Mouse (Mus musculus) bone marrow, adult 2 months (tissue): Measurements from ENCODE around the gene Timmdc1. TPM values are rescaled to one million over a fixed set of nuclear protein-coding genes. Genes with fewer than 3 reads are reported as not detected.

Source experiments
- H3K27ac ChIP-seq: fragments of 200-500 bp; 2 replicates; pipeline ENCODE4 v1.5.1; 2012; ENCODE audit warnings: low read depth, mild to moderate bottlenecking, control low read depth, inconsistent platforms, low read length; ENCODE audit not compliant: control insufficient read depth, poor library complexity, insufficient read depth
- H3K4me1 ChIP-seq: fragments of 200-500 bp; 2 replicates; pipeline ENCODE4 v1.6.1; 2011; ENCODE audit warnings: low read length; ENCODE audit not compliant: control insufficient read depth, insufficient read depth
- H3K4me3 ChIP-seq: fragments of 200-500 bp; replicated peaks from 2 replicates; pipeline ENCODE3; 2011; ENCODE audit warnings: mild to moderate bottlenecking, low read depth, low read length, control low read depth; ENCODE audit not compliant: control insufficient read depth
- CTCF ChIP-seq: fragments of 200-500 bp; IDR thresholded peaks from 2 replicates; pipeline ENCODE4 v1.5.1; 2011; ENCODE audit warnings: low read length, control low read depth; ENCODE audit not compliant: control insufficient read depth, insufficient read depth
- POLR2A ChIP-seq: fragments of 200-500 bp; IDR thresholded peaks from 2 replicates; pipeline ENCODE4 v1.6.1; 2011; ENCODE audit warnings: low read depth, mild to moderate bottlenecking, control low read depth, low read length, borderline replicate concordance; ENCODE audit not compliant: control insufficient read depth
- WGBS: fragments of 180-500 bp; shearing (Covaris S2); methylation state at CpG from one replicate; pipeline ENCODE4 v1.1.7; 2018; 5-methylcytosine and 5-hydroxymethylcytosine counted together
- polyA plus RNA-seq: library from polyadenylated mRNA; stranded (reverse); fragments of >200 nt; gene quantifications from 2 replicates; pipeline ENCODE4 v1.2.4, GENCODE M21; 2011; ENCODE audit warnings: low replicate concordance; ENCODE audit not compliant: missing spikeins, insufficient read depth, insufficient read length

Gene Timmdc1
- polyA plus RNA-seq: 9.8 and 13.9 TPM in 2 replicates

DNA sequence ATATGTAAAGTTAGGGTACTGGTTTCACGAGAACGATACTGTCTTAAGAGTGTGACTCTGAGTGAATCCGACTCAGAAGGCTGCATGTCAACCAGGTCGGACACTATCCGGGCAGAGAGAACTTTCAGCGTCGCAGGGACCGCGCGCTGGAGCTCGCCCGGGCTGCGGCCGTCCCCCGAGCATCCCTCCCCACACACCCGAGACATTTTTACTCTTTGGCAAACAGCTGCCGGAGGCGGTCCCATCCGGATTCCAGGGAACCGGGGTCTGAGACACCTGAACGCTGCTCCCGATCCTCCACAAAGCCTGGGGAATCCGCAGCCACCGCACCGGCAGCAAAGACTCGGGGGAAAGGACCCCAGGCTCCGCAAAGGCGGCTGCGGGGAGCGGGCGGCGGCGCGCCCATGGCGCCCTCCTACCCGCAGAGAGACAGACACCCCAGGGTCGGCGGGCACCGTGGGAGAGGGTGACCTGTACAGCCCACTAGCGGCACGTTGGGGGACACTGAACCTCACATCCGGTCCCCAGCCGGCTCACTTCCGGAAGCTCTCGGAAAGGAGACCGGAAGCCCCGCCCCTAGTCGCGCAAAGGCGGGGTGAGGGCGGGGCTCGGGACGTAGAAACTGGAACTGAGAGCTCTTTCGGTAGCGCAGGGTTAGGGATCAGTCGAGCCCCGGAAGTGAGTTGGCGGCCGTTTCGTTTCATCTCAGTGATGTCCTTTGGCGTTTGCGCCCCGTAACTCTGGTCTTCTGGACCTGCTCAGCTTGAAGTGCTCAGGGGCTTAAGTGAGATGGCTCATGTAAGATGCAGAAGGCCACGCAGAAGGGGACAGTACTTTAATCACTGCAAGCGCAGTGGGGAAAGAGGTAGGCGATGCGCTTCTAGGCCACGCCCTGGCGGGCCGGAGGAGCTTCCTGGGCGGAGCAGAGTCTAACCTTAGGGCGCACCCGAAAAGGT lies at the start of gene Timmdc1:
Gene Timmdc1, minus strand, starts transcription at position 535 of the 956 bp plus-strand sequence.
- Histone ChIP-seq H3K27ac (peak within 1 kb of the TSS; percentile 98), H3K4me3 (peak within 1 kb of the TSS; percentile 98), H3K4me1 (no peaks in the 10 kb centered on the region; the same call in 1 of the 2 replicates)
- WGBS: under 1% methylated on average over 73 of the region's 73 CpGs
- TF ChIP-seq CTCF: no peak; the same call in 1 of the 2 replicates
- peak; percentile 25; the same call in 1 of the 2 replicates for TF ChIP-seq POLR2A

DNA sequence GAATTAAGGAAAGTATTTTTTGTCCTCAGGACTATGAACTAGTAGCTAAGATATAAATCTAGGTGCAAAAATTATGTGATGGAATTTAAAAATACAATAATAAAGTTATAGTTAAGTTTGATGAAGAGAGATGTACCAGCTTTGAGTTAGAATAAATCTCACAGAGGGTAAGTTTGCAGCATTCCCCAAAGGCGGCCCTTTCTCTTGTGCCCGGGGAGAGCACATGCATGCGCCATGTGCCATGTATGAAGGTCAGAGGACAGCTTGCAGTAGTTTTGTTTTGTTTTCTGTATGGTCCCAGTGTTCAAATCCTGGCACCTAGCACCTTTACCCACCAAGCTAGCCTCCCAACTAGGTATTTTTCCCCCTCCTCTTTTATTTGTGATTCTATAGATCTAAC lies 49.0 kb upstream of the Timmdc1 start:
- Histone ChIP-seq H3K27ac (no peak overlapping the region), H3K4me3 (no peak overlapping the region), H3K4me1 (no peaks in the 10 kb centered on the region)
- 93% methylated on average over 3 of the region's 3 CpGs for WGBS
- no peak for TF ChIP-seq POLR2A
- TF ChIP-seq CTCF: no peak

DNA sequence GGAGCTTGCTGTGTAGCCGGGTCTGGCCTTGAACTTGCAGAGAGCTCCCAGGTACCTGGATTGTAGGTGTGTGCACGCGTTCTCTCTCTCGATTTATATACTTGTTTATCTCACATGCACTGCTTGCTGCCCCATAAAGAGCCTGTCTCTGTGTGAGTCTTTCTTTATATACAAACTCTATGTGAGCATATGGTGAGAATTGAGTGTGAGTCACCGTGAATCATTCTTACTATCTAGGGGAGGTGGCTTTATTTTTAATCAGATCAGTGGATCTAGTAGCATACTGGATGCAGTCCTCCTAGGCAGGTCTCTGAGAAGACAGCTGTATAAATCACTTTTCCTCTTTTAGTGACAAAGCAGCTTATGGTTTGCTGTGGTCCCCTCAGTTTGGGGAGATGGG lies 45.7 kb upstream of the Timmdc1 start:
- no peaks in the 10 kb centered on the region for H3K4me1 ChIP-seq
- WGBS: 92% methylated on average over 5 of the region's 5 CpGs
- TF ChIP-seq CTCF (no peak), POLR2A (no peak)
- H3K27ac ChIP-seq: no peak overlapping the region
- no peak overlapping the region for H3K4me3 ChIP-seq

DNA sequence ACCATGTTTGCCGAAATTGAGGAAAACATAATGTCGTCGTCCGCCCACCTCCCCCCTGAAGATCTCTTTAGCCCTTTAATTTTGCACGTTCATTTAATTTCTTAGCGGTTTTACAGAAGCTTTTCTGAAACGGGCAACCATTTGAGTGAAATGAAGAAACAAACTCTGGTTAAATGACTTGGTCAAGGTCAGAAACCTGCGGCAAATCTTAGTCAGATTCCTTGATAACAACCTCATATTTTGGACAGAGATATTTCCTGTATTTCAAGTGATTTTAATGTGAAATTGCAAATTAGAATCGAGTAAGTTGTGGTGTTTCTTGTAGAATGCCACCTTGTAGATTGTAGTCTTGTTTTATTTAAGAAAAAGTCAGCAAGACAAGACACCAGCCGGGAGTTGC lies 41.1 kb upstream of the Timmdc1 start:
- no peak overlapping the region for H3K27ac ChIP-seq
- WGBS: 24% methylated on average over 10 of the region's 10 CpGs

DNA sequence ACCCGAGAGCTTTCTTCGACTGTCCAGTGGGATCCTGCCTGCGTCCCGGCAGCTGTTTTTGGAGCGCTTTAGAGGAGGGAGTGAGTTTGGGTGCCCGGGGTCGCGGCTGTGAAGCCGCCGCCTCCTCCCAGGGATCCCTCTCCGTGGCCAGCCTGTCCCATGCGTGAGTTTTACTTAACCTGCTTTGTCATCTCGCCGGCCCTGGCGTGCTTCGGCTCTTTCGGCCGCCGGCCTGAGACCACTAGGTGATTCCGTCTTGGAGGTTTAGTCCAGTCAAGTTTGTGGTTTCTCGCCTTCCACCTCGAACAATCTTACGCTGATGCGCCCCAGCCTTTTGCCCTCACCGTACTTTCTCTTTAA lies 40.5 kb upstream of the Timmdc1 start:
- no peaks in the 10 kb centered on the region; the same call in 1 of the 2 replicates for H3K4me1 ChIP-seq
- WGBS: under 1% methylated on average over 25 of the region's 25 CpGs
- peak overlapping the region; percentile 90 for H3K4me3 ChIP-seq
- peak overlapping the region; percentile 41 for H3K27ac ChIP-seq
- TF ChIP-seq CTCF (no peak), POLR2A (no peak)

More for the DNA sequence above, 41.1 kb upstream of the Timmdc1 start:
- H3K4me1 ChIP-seq: no peaks in the 10 kb centered on the region; the same call in 1 of the 2 replicates
- TF ChIP-seq CTCF: no peak
- no peak for TF ChIP-seq POLR2A
- H3K4me3 ChIP-seq: no peak overlapping the region

DNA sequence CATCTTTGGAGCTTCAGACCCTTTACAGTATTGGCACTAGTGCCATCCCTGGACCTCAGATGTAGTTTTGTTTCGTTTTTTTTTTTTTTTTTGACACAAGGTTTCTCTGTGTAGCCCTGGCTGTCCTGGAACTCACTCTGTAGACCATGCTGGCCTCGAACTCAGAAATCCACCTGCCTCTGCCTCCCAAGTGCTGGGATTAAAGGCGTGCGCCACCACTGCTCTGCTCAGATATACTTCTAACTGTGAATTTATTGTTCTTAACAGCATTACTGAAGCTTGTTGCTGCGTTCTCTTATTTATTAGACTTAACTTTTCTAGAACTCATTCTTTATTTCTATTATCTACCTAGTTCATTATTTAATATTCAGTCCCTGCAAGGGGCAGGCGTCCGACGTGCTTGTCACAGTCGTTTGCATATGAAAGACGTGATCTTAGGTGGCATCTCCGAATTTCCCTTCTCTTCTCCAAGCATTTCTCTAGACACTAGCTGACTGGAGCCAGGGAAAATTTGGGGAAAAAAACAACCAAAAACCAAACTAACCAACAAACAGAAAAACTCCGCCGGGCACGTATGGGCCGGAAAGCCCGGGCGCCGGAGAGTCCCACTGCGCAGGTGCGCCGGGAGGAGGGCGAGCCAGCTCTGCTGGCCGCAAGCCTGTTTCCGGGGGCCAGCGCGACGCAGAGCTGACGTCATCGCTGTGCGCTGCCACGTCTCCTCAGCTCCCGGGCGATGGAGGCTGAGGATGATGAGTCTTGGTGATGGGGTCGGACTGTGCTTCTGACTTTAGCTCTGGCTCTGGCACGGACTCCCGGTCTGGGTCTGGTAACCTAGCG lies 39.9 kb upstream of the Timmdc1 start:
- Histone ChIP-seq H3K27ac (peak overlapping the region; percentile 41), H3K4me3 (peak overlapping the region; percentile 90), H3K4me1 (no peaks in the 10 kb centered on the region; the same call in 1 of the 2 replicates)
- no peak for TF ChIP-seq CTCF
- peak; percentile 83 for TF ChIP-seq POLR2A
- WGBS: 5% methylated on average over 37 of the region's 37 CpGs

DNA sequence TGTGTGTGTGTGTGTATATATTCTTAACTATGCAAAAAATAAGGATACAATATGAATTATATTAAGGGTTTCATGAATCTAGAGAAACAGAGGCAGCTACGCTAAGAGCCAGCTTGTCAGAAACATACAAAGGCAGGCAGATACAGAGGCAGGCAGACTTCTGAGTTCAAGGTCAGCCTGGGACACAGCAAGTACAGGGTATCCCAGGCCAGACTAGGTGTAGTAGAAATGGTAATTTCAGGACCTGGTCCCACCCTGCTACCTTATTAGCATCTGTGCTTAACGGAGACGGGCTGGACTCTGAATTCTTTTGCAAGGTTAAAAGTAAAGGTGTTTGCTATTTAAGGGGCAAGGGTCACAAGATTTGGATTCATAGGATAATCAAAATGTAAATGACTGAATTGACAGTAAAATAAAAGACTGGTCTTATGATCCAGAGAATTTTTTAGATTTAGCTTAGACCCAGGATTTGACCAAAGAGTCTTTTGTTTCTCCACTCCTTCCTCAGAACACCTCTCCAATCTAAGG lies 35.8 kb upstream of the Timmdc1 start, which contains the start of gene Tmem39a:
Gene Tmem39a, plus strand, starts transcription at position 478 of the 528 bp plus-strand sequence.
- Histone ChIP-seq H3K27ac (no peak within 1 kb of the TSS), H3K4me3 (no peak within 1 kb of the TSS), H3K4me1 (no peaks in the 10 kb centered on the region; the same call in 1 of the 2 replicates)
- 81% methylated on average over 3 of the region's 3 CpGs for WGBS
- TF ChIP-seq CTCF: no peak

DNA sequence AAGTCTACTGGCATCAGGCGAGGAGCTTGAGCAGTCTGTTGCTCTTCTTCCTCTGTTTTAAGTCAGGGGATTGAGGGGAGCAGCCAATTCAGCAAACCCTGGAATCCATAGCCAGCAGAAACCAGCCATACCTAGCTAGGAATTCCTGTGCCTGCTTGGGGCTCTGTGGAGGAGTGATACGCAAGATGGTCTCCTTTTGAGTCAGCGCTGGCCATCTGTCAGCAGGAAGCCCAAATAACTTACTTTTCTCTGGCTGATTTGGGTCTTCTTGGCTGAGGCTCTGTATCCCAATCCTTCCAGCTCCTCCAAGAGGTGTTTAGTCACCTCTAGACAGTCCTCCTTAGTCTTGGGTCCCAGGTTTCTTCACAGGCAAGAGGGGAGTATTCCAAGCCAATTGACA lies 33.5 kb upstream of the Timmdc1 start:
- no peaks in the 10 kb centered on the region for H3K4me1 ChIP-seq
- H3K4me3 ChIP-seq: no peak overlapping the region
- H3K27ac ChIP-seq: no peak overlapping the region
- WGBS: 79% methylated on average over 3 of the region's 3 CpGs
- no peak for TF ChIP-seq POLR2A
- no peak for TF ChIP-seq CTCF
